Mouse (Mus musculus) lung, adult 2 months (tissue): Measurements from ENCODE around the gene Rnf208. TPM values are rescaled to one million over a fixed set of nuclear protein-coding genes. Genes with fewer than 3 reads are reported as not detected.

Experiments
- DNase-seq: peaks from one replicate; pipeline ENCODE4 v3.0.0; 2022
- H3K4me1 ChIP-seq: fragments of 200-500 bp; 2 replicates; pipeline ENCODE4 v1.6.1; 2011; ENCODE audit warnings: low read length; ENCODE audit not compliant: control insufficient read depth, insufficient read depth
- H3K4me3 ChIP-seq: fragments of 200-500 bp; replicated peaks from 2 replicates; pipeline ENCODE3; 2011; ENCODE audit warnings: low read depth, mild to moderate bottlenecking, control low read depth, low read length; ENCODE audit errors: extremely low read depth
- CTCF ChIP-seq: fragments of 200-500 bp; IDR thresholded peaks from 2 replicates; pipeline ENCODE4 v1.5.1; 2011; ENCODE audit warnings: mild to moderate bottlenecking, low read length, control low read depth; ENCODE audit not compliant: insufficient read depth
- POLR2A ChIP-seq: fragments of 200-500 bp; IDR thresholded peaks from 2 replicates; pipeline ENCODE4 v1.6.1; 2011; ENCODE audit warnings: low read depth, mild to moderate bottlenecking, control low read depth, low read length, borderline replicate concordance; ENCODE audit errors: extremely low read depth
- WGBS: fragments of 180-500 bp; shearing (Covaris S2); methylation state at CpG from one replicate; pipeline ENCODE4 v1.1.7; 2018; 5-methylcytosine and 5-hydroxymethylcytosine counted together
- polyA plus RNA-seq: library from polyadenylated mRNA; depleted of rRNA; stranded (reverse); fragments of >200 nt; gene quantifications from 2 replicates; pipeline ENCODE4 v1.2.3, GENCODE M21; 2012

Gene Rnf208
- polyA plus RNA-seq, 1 experiment = 28.6 TPM

GRCm38 (mm10) chr2:25258887-25259286 is 16.8 kb downstream of the Rnf208 start:
- WGBS = 61% methylated on average over 2 of the region's 2 CpGs
- TF ChIP-seq CTCF = peak; percentile 30
- no peak for TF ChIP-seq POLR2A
- no peak for DNase-seq
- no peak overlapping the region for H3K4me3 ChIP-seq
- peaks cover 14% of the 10 kb centered on the region for H3K4me1 ChIP-seq

GRCm38 (mm10) chr2:25261870-25262269 is 19.8 kb downstream of the Rnf208 start:
- 45% methylated on average over 12 of the region's 12 CpGs for WGBS

GRCm38 (mm10) chr2:25262291-25262767 is 20.3 kb downstream of the Rnf208 start, which contains the start of gene Tprn:
Gene Tprn, plus strand, starts transcription at chr2:25262618.
- under 1% methylated on average over 39 of the region's 39 CpGs for WGBS
- Histone ChIP-seq H3K4me1 (peaks cover 10% of the 10 kb centered on the region), H3K4me3 (peak within 1 kb of the TSS; percentile 66)
- peak; percentile 28; the same call in 1 of the 2 replicates for TF ChIP-seq POLR2A
- TF ChIP-seq CTCF = no peak
- DNase-seq = peak; percentile 89

More at GRCm38 (mm10) chr2:25261870-25262269, 19.8 kb downstream of the Rnf208 start:
- no peak for DNase-seq
- H3K4me1 ChIP-seq = peaks cover 10% of the 10 kb centered on the region
- H3K4me3 ChIP-seq = peak overlapping the region; percentile 55
- no peak for TF ChIP-seq CTCF
- no peak for TF ChIP-seq POLR2A

GRCm38 (mm10) chr2:25262795-25263622 is 21.0 kb downstream of the Rnf208 start:
- WGBS = 1% methylated on average over 81 of the region's 82 CpGs
- no peak for TF ChIP-seq POLR2A
- TF ChIP-seq CTCF = no peak
- DNase-seq = no peak
- peaks cover 10% of the 10 kb centered on the region for H3K4me1 ChIP-seq
- H3K4me3 ChIP-seq = peak overlapping the region; percentile 66

- Histone ChIP-seq H3K4me3 (peak overlapping the region; percentile 66), H3K4me1 (peaks cover 10% of the 10 kb centered on the region)
- no peak for DNase-seq
- TF ChIP-seq POLR2A = no peak
- WGBS = 38% methylated on average over 12 of the region's 12 CpGs
These were observed 21.7 kb downstream of the Rnf208 start for GRCm38 (mm10) chr2:25263623-25264285.

- no peak for DNase-seq
- TF ChIP-seq POLR2A (no peak), CTCF (no peak)
- Histone ChIP-seq H3K4me1 (peaks cover 10% of the 10 kb centered on the region), H3K4me3 (no peak overlapping the region)
- 71% methylated on average over 5 of the region's 5 CpGs for WGBS
These were observed 22.2 kb downstream of the Rnf208 start for GRCm38 (mm10) chr2:25264286-25264660.

- DNase-seq = no peak
- TF ChIP-seq CTCF = no peak
- TF ChIP-seq POLR2A = no peak
- Histone ChIP-seq H3K4me3 (no peak overlapping the region), H3K4me1 (peaks cover 10% of the 10 kb centered on the region)
- 44% methylated on average over 3 of the region's 3 CpGs for WGBS
These were observed 22.8 kb downstream of the Rnf208 start for GRCm38 (mm10) chr2:25264851-25265250.

- Histone ChIP-seq H3K4me1 (peaks cover 10% of the 10 kb centered on the region), H3K4me3 (no peak overlapping the region)
- no peak for TF ChIP-seq CTCF
- no peak for TF ChIP-seq POLR2A
- WGBS = 51% methylated on average over 6 of the region's 6 CpGs
- no peak for DNase-seq
These were observed 24.0 kb downstream of the Rnf208 start for GRCm38 (mm10) chr2:25265897-25266656.

GRCm38 (mm10) chr2:25266720-25267119 is 24.7 kb downstream of the Rnf208 start:
- no peak for DNase-seq
- WGBS = 20% methylated on average over 2 of the region's 2 CpGs
- Histone ChIP-seq H3K4me1 (peaks cover 15% of the 10 kb centered on the region), H3K4me3 (no peak overlapping the region)
- TF ChIP-seq CTCF (no peak), POLR2A (no peak)
